Mouse (Mus musculus) megakaryocyte, adult 5-6 weeks (primary cell): ENCODE measurements around the gene Rsph10b. TPM values are rescaled to one million over a fixed set of nuclear protein-coding genes. Genes with fewer than 3 reads are reported as not detected.

ENCODE experiments used
- ATAC-seq: 2 replicates; pipeline ENCODE4 v1.8.0; 2016; ENCODE audit warnings: mild to moderate bottlenecking, inconsistent platforms; ENCODE audit not compliant: poor library complexity, severe bottlenecking
- total RNA-seq, 2 experiments: library from RNA; stranded (forward) in 1 of 2; stranded (reverse) in 1 of 2; fragments of 153-499, 151-499 nt in 1 of 2; fragments of 221-1000, 200-1000 nt in 1 of 2; gene quantifications; 2 replicates each; pipeline versions ENCODE4 v1.2.3 to v1.2.4; 2015 to 2017

The Rsph10b gene
- total RNA-seq, 2 experiments from 2014 or later: 0.33 TPM; not detected in 1

GRCm38 (mm10) chr5:143990086-143990485 lies 57.3 kb downstream of the Rsph10b start:
- ATAC-seq: peak; percentile 97

- ATAC-seq: no peak
These were observed 59.8 kb downstream of the Rsph10b start for GRCm38 (mm10) chr5:143992661-143993060.

GRCm38 (mm10) chr5:143993260-143993659 lies 60.4 kb downstream of the Rsph10b start:
- ATAC-seq: no peak

- no peak for ATAC-seq
These were observed 61.0 kb downstream of the Rsph10b start for GRCm38 (mm10) chr5:143993849-143994248.

- no peak for ATAC-seq
These were observed 62.0 kb downstream of the Rsph10b start for GRCm38 (mm10) chr5:143994632-143995365.

GRCm38 (mm10) chr5:143999409-143999808 lies 66.6 kb downstream of the Rsph10b start:
- no peak for ATAC-seq

GRCm38 (mm10) chr5:144002461-144003192 lies 69.8 kb downstream of the Rsph10b start:
- peak; percentile 92 for ATAC-seq

- 0 out of 2 replicates have a peak, but pooled peaks have one; percentile 34 for ATAC-seq
These were observed 80.7 kb downstream of the Rsph10b start for GRCm38 (mm10) chr5:144013366-144014134.

GRCm38 (mm10) chr5:144014551-144015311 lies 81.9 kb downstream of the Rsph10b start, which contains the start of gene Ccz1:
TSS of gene Ccz1 (minus strand) at chr5:144014877.
- peak; percentile 99 for ATAC-seq

- ATAC-seq: no peak
These were observed 82.4 kb downstream of the Rsph10b start for GRCm38 (mm10) chr5:144015312-144015650.

- ATAC-seq: no peak
These were observed 83.0 kb downstream of the Rsph10b start for GRCm38 (mm10) chr5:144015845-144016244.

- ATAC-seq: peak; percentile 49
These were observed 93.9 kb downstream of the Rsph10b start, which contains the start of gene Ocm for GRCm38 (mm10) chr5:144026620-144027263. TSS of gene Ocm (minus strand) at chr5:144026670.

GRCm38 (mm10) chr5:144032491-144032890 lies 99.7 kb downstream of the Rsph10b start:
- no peak for ATAC-seq

GRCm38 (mm10) chr5:144034567-144034966 lies 101.7 kb downstream of the Rsph10b start:
- ATAC-seq: no peak

Other genes starting within 250 kb of the Rsph10b start
- gene Usp42, start 200.8 kb upstream of the Rsph10b start, total RNA-seq (2015): 14.8 and 16.0 TPM in 2 replicates
- 7.7 and 8.0 TPM in 2 replicates for gene Usp42, start 200.8 kb upstream of the Rsph10b start, total RNA-seq (2017)
- 26.5 and 31.4 TPM in 2 replicates for gene Eif2ak1, start 115.2 kb upstream of the Rsph10b start, total RNA-seq (2015)
- 49.0 and 58.6 TPM in 2 replicates for gene Eif2ak1, start 115.2 kb upstream of the Rsph10b start, total RNA-seq (2017)
- gene Ankrd61, start 35.4 kb upstream of the Rsph10b start, total RNA-seq (2015): not detected in 2 replicates
- gene Ankrd61, start 35.4 kb upstream of the Rsph10b start, total RNA-seq (2017): not detected in 2 replicates
- 24.9 and 27.5 TPM in 2 replicates for gene Aimp2, start 23.2 kb upstream of the Rsph10b start, total RNA-seq (2015)
- 34.2 and 45.4 TPM in 2 replicates for gene Aimp2, start 23.2 kb upstream of the Rsph10b start, total RNA-seq (2017)
- gene Pms2, start 23.1 kb upstream of the Rsph10b start, total RNA-seq (2015): 10.3 and 16.6 TPM in 2 replicates
- gene Pms2, start 23.1 kb upstream of the Rsph10b start, total RNA-seq (2017): 17.7 and 35.3 TPM in 2 replicates
- gene Gm42421, start 4.9 kb upstream of the Rsph10b start, total RNA-seq (2015): not detected in 2 replicates
- gene Gm42421, start 4.9 kb upstream of the Rsph10b start, total RNA-seq (2017): 0.84 TPM in 1 of 2 replicates, not detected in the other
- gene Ccz1, start 81.8 kb downstream of the Rsph10b start, total RNA-seq (2015): 79.6 and 85.3 TPM in 2 replicates
- 98.3 and 103 TPM in 2 replicates for gene Ccz1, start 81.8 kb downstream of the Rsph10b start, total RNA-seq (2017)
- gene Ocm, start 93.6 kb downstream of the Rsph10b start, total RNA-seq (2015): 0.36 TPM in 1 of 2 replicates, not detected in the other
- not detected in 2 replicates for gene Ocm, start 93.6 kb downstream of the Rsph10b start, total RNA-seq (2017)
- 13.4 and 15.3 TPM in 2 replicates for gene Lmtk2, start 167.4 kb downstream of the Rsph10b start, total RNA-seq (2015)
- gene Lmtk2, start 167.4 kb downstream of the Rsph10b start, total RNA-seq (2017): 11.8 and 16.6 TPM in 2 replicates